Mouse (Mus musculus) hindbrain, postnatal 0 days (tissue): ENCODE results near the gene Dnaaf3. TPM values are rescaled to one million over a fixed set of nuclear protein-coding genes. Genes with fewer than 3 reads are reported as not detected.

Experiments used
- ATAC-seq: fragments of 200-750 bp; cut with Nextera tagmentation; 2 replicates; pipeline ENCODE4 v1.8.0; 2017; ENCODE audit warnings: mild to moderate bottlenecking, moderate TSS enrichment, moderate library complexity
- DNase-seq: peaks from one replicate; pipeline ENCODE4 v3.0.0-alpha.2; 2015; ENCODE audit warnings: low spot score
- H3K27ac ChIP-seq: fragments of 300-500 bp; sonication (generic); 2 replicates; pipeline ENCODE4 v1.5.1; 2014; ENCODE audit warnings: mild to moderate bottlenecking
- H3K27me3 ChIP-seq: fragments of 300-500 bp; sonication (generic); 2 replicates; pipeline ENCODE4 v1.6.1; 2014; ENCODE audit warnings: low read length, mixed read lengths; ENCODE audit not compliant: insufficient read depth
- H3K36me3 ChIP-seq: fragments of 300-500 bp; sonication (generic); 2 replicates; pipeline ENCODE4 v1.6.1; 2014; ENCODE audit warnings: low read length, mixed read lengths; ENCODE audit not compliant: insufficient read depth
- H3K4me1 ChIP-seq: fragments of 300-500 bp; sonication (generic); 2 replicates; pipeline ENCODE4 v1.6.1; 2014; ENCODE audit warnings: antibody characterized with exemption, low read length, mixed read lengths; ENCODE audit not compliant: insufficient read depth
- H3K4me2 ChIP-seq: fragments of 300-500 bp; sonication (generic); 2 replicates; pipeline ENCODE4 v1.6.1; 2014; ENCODE audit warnings: low read depth, mild to moderate bottlenecking, low read length, moderate library complexity, mixed read lengths
- H3K4me3 ChIP-seq: fragments of 300-500 bp; sonication (generic); 2 replicates; pipeline ENCODE4 v1.5.1; 2014; ENCODE audit warnings: low read length
- H3K9ac ChIP-seq: fragments of 300-500 bp; sonication (generic); replicated peaks from 2 replicates; pipeline ENCODE4 v1.6.1; 2014; ENCODE audit warnings: mild to moderate bottlenecking, low read length, moderate library complexity, mixed read lengths
- H3K9me3 ChIP-seq: fragments of 300-500 bp; sonication (generic); 2 replicates; pipeline ENCODE4 v1.6.1; 2016; ENCODE audit warnings: low read length, mixed read lengths
- CTCF ChIP-seq: IDR thresholded peaks from 2 replicates; pipeline ENCODE4 v1.5.1; 2016; ENCODE audit warnings: antibody characterized with exemption, control low read depth, low read depth
- WGBS: fragments of 180-500 bp; shearing (Covaris S2); extraction: QIAGEN DNeasy Blood & Tissue Kit; methylation state at CpG from one replicate; pipeline ENCODE4 v1.1.7; 2014; 5-methylcytosine and 5-hydroxymethylcytosine counted together
- polyA plus RNA-seq: library from polyadenylated mRNA; unstranded; fragments of >200 nt; fragmentation: Nextera tagmentation; extraction: Ambion mirVana; gene quantifications from 2 replicates; pipeline ENCODE4 v1.2.1, GENCODE M21; 2015
- total RNA-seq: library from RNA; depleted of rRNA; stranded (reverse); fragments of >200 nt; gene quantifications from 2 replicates; pipeline ENCODE4 v1.2.3, GENCODE M21; 2014

Dnaaf3 gene
- total and polyA plus RNA-seq, 2 experiments from 2014 or later, result 2.0 to 3.8 TPM

DNA sequence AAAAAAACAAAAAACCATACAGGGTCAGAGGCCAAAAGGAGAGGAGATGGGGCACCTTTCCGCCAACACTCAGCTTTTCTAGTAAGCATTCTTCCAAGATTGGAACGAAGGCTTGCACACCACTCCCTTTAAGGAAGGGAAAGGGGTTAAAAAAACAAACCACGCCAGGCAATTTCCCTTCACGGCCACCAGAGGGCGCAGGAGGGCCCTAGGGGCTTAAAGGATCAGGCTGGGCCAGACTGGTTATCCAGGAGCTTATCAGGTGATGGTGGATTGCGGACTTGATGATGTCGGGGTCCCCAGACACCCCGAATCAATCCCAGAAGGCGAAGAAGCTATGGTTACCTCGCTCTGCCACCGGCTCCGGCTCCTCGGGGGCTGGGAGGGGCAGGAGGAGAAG, 19.0 kb downstream of the Dnaaf3 start:
- H3K4me1 ChIP-seq, result no peaks in the 10 kb centered on the region
- H3K4me3 ChIP-seq, result no peak overlapping the region
- no peak overlapping the region for H3K9ac ChIP-seq
- no peak overlapping the region for H3K27ac ChIP-seq
- no peaks in the 10 kb centered on the region for H3K27me3 ChIP-seq
- ATAC-seq (no peak), DNase-seq (peak; percentile 54)
- H3K4me2 ChIP-seq, result no peak overlapping the region
- TF ChIP-seq CTCF, result peak; percentile 82
- no peaks in the 10 kb centered on the region for H3K36me3 ChIP-seq
- no peaks in the 10 kb centered on the region for H3K9me3 ChIP-seq
- 26% methylated on average over 13 of the region's 13 CpGs for WGBS

DNA sequence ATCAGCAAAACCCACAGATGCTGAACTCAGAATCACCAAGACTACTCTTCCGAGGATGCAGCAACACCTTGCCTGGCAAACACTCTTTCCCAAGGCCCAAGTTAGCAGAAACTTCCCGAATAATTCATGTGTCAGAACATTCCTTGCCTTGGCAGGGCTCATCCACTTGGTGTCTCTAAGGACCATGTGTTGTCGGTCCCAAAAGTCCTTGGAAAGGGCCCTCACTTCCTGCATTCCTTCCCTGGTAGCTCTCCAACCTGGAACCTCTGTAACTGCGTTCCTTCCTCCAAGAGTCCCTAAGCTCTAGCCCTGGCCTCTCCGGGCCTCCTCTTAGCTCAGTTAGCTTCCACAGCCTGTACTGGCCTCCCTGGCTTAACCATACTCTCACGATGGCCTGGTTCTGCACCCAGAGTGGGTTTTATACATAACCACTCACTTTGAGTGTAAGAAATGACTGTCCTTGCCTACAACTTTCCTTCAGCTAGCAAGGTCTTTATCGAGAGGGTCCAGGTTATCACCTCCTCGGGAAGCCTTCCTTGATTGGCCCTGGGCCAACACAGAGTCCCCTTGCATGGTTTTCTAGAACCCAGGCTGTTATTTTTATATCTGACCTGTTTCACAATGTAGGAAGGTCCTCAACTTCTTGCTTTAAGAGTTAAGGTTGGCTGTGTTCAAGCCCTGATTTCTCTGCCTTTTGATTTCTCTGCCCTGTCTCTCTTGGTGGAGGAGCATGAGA, 20.6 kb downstream of the Dnaaf3 start:
- no peak overlapping the region for H3K4me2 ChIP-seq
- no peak for ATAC-seq
- DNase-seq, result no peak
- no peak for TF ChIP-seq CTCF
- H3K27ac ChIP-seq, result no peak overlapping the region
- WGBS, result 75% methylated on average over 8 of the region's 8 CpGs
- H3K27me3 ChIP-seq, result no peaks in the 10 kb centered on the region
- H3K9me3 ChIP-seq, result no peaks in the 10 kb centered on the region
- no peaks in the 10 kb centered on the region for H3K4me1 ChIP-seq
- no peaks in the 10 kb centered on the region for H3K36me3 ChIP-seq
- H3K4me3 ChIP-seq, result no peak overlapping the region
- no peak overlapping the region for H3K9ac ChIP-seq

DNA sequence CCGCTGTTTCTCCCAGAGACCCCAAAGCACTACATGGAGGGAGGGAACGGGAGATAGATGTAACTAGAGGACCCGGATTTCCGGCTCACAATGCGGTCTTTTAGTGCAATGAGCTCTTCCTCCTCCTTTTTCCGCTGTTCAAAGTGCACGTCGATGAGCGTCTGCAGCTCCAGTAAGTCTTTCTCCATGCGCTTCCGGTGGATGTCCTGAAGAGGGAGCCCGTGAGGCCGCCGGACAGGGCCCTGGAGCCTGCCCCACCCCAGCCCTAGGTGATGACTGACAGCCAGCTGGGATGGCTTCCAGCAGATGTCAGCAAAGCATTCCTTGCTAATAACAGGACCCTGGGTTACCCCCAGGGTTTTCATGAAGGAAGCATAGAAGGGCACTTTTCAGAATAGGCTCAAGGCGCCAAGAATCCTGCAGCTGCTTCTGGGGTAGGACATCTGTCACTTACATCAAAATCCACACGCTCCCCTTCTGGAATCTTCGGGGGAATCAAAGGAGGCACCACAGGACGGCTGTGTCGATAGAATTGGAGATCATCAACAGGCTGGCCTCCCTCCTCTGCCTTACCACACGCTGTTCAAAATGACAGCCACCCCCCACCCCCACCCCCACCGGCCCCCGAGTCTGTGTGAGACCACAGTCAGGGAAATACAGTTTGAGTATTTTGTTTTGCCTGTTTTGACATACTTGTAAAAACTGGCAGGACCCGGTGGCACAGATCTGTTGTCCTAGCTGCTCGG, 22.2 kb downstream of the Dnaaf3 start:
- Histone ChIP-seq H3K36me3 (no peaks in the 10 kb centered on the region), H3K4me1 (no peaks in the 10 kb centered on the region), H3K4me3 (no peak overlapping the region), H3K9me3 (no peaks in the 10 kb centered on the region), H3K4me2 (no peak overlapping the region), H3K27me3 (no peaks in the 10 kb centered on the region), H3K9ac (no peak overlapping the region), H3K27ac (no peak overlapping the region)
- peak; percentile 82 for ATAC-seq
- 8% methylated on average over 24 of the region's 24 CpGs for WGBS
- peak; percentile 80 for TF ChIP-seq CTCF
- peak; percentile 82 for DNase-seq

DNA sequence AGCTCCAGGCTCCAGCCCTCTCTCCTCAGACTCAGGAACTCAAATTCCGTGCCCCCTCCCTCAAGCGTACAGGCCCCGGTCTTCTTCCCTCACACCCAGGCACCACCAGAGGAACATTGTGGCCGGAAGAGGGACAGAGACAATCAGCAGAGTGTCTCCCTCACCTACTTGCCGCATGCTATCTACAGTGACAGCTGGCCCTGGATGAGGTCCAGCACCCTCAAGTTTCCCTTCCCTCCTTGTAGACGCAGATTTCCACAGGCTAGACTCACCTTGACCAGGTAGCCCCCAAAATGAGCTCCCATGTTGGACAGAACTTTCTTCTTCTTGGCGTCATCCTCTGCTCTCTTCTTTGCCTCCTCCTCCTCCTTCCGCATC, 23.5 kb downstream of the Dnaaf3 start:
- no peak overlapping the region for H3K9ac ChIP-seq
- no peaks in the 10 kb centered on the region for H3K27me3 ChIP-seq
- no peak overlapping the region for H3K4me3 ChIP-seq
- no peaks in the 10 kb centered on the region for H3K9me3 ChIP-seq
- no peak for ATAC-seq
- H3K36me3 ChIP-seq, result no peaks in the 10 kb centered on the region
- no peak for TF ChIP-seq CTCF
- no peak for DNase-seq
- WGBS, result 94% methylated on average over 8 of the region's 8 CpGs
- no peak overlapping the region for H3K27ac ChIP-seq
- H3K4me2 ChIP-seq, result no peak overlapping the region
- no peaks in the 10 kb centered on the region for H3K4me1 ChIP-seq

DNA sequence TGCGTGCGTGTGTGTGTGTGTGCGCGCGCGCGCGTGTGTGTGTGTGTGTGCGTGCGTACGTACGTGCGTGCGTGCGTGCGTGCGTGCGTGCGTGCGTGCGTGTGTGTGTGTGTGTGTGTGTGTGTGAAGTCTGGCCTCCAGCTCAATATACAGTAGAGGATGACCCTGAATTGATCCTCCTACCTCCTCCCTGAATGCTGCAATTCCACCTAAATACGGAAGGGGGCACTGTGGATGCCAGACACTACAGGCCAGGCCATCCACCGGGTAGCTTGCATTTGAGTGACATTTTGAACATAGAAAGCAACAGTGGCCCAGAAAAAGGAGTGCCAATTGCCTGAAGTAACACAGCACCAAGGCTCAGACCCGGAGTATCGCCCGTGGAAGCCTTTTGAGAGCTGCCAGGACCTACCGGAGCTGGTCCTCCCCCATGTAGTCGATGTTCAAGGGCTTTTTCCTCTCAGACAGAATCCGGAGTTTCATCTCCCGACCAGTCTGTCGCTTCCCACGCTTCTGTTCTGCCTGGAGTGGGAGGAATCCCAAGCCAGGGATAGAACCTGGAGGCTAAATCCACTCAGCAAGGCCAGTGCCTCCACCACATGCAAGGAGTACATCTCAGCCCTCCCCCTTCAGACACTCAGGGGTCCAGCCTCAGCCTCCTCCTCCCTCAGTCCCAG, 24.1 kb downstream of the Dnaaf3 start:
- H3K4me3 ChIP-seq, result no peak overlapping the region

DNA sequence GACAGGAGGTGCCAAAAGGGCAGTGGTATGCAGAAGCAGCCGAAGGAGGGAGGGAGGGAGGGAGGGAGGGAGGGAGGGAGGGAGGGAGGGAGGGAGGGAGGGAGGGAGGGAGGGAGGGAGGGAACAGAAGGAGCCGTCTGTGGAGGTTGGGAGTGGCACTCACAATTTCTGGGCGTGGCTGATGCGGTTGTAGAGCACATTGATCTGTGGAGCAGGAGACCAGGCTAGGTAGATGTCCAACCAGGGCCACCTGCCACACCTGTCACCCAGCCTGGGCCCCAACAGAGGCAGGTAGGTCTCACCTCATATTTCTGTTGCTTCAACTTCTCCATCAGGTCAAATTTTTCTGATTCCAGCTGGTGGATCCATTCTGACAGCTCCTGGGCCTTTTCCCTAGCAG, 25.0 kb downstream of the Dnaaf3 start:
- H3K27me3 ChIP-seq, result no peaks in the 10 kb centered on the region
- no peak overlapping the region for H3K27ac ChIP-seq
- no peak overlapping the region for H3K4me2 ChIP-seq
- no peak overlapping the region for H3K4me3 ChIP-seq
- TF ChIP-seq CTCF, result no peak
- WGBS, result 50% methylated on average over 3 of the region's 4 CpGs
- H3K9ac ChIP-seq, result no peak overlapping the region
- no peak for ATAC-seq
- no peaks in the 10 kb centered on the region for H3K36me3 ChIP-seq
- H3K9me3 ChIP-seq, result no peaks in the 10 kb centered on the region
- no peak for DNase-seq
- H3K4me1 ChIP-seq, result no peaks in the 10 kb centered on the region

More for the DNA sequence above, 24.1 kb downstream of the Dnaaf3 start:
- ATAC-seq, result no peak
- H3K27me3 ChIP-seq, result no peaks in the 10 kb centered on the region
- H3K4me1 ChIP-seq, result no peaks in the 10 kb centered on the region
- no peak overlapping the region for H3K4me2 ChIP-seq
- no peaks in the 10 kb centered on the region for H3K36me3 ChIP-seq
- no peak for DNase-seq
- H3K9me3 ChIP-seq, result no peaks in the 10 kb centered on the region
- no peak overlapping the region for H3K9ac ChIP-seq
- TF ChIP-seq CTCF, result peak; percentile 53
- H3K27ac ChIP-seq, result no peak overlapping the region
- 77% methylated on average over 22 of the region's 32 CpGs for WGBS
